Mouse (Mus musculus) adrenal gland, postnatal 25 days (tissue): ENCODE measurements around the gene Tpgs1. TPM values are rescaled to one million over a fixed set of nuclear protein-coding genes. Genes with fewer than 3 reads are reported as not detected.

Experiments
- DNase-seq: peaks from one replicate; pipeline ENCODE4 v3.0.0; 2021; ENCODE audit warnings: mixed read lengths
- total RNA-seq: library from RNA; stranded (reverse); gene quantifications from 2 replicates; pipeline ENCODE4 v1.2.3, GENCODE M21; 2021

Gene Tpgs1
- total RNA-seq, 1 experiment from 2014 or later, result 36.5 TPM

DNA sequence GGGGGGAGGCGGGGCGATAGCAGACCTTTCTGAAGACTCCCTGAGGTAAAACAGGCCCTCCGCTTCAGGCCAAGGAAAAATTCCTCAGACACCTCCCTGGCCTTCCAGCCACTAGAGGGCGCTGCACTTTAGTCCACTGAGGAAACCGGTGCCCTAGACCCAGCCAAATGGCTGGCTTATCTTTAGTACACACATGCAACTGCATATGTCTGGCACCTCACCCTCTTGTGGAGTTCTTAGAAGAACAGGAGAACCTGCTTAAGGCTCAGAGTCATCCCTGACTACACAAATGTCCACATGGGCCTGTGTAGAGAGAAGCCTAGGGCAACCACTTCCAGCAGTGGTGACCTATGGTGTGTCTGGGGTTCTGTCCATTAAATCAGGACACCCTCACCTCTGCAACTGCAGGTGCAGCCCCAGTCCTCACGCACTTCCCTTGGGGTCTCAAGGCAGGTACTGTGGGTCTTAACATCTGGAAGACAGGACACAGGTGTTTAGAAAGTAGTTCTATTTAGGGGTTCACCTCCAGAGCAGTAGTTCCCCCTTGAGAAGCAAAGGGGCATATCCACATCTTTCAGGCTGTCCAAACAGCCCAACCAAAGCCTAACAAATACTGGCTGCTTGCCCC is 43.4 kb downstream of the Tpgs1 start:
- peak; percentile 85 for DNase-seq

DNA sequence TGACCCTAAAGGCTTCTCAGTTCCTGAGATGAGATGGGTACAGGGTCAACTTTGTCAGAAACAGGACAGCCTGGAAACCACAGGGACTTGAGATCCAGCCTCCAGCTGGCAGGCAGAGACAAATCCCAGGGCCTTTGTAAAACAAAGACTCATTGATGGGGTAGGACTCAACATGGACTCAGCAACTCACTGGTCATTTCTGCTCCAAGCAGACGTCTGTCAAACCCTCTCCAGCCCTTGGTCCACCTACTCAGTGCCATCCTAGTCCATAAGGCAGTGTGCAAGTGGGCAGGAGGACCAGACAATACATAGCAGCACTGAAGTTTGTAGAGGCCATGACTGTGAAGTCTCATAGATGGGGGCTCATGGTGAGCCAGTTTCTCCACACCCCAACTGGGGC is 44.0 kb downstream of the Tpgs1 start:
- DNase-seq, result no peak

DNA sequence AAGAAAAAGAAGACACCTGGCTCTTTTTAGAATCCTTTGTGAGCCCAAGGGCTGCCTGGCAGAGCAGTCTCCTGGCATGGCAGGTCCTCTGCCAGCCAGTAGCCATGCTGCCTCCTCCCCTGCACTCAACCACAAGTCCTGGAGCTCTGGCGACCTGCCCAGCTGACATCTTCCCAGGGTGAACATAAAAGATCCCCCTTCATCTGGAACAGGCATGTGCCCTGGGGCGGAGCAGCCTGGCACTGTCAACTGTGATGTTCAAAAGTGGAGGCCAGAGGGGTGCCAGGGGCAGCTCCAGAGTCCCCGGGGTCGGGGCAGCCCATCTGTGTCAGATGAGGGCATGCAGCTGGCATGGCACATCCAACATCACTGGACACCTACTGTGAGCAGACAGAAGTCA is 45.8 kb downstream of the Tpgs1 start:
- DNase-seq, result no peak

DNA sequence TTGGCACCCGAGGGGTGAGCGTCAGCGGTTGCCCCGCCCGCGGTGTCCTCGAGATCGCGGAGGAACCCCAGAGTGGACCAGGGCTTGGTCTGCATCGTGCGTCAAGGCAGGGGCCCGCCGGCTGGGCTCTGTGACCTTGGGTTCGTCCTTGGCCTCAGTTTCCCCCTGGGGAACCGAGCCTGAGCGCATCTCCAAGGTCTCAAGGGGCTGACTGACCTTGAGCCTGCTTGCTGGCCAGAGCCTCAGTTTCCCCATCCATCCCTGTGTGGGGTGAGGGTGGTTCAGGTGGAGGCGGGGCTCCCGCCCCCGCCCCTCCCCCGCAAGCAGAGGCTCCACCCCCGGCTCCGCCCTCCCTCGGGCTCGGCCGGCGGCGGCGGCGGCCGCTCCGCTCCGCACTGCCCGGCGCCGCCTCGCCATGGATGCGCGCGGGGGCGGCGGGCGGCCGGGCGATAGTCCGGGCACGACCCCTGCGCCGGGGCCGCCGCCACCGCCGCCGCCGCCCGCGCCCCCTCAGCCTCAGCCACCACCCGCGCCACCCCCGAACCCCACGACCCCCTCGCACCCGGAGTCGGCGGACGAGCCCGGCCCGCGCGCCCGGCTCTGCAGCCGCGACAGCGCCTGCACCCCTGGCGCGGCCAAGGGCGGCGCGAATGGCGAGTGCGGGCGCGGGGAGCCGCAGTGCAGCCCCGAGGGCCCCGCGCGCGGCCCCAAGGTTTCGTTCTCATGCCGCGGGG is 47.3 kb downstream of the Tpgs1 start, which contains the start of gene Hcn2:
TSS of gene Hcn2 (plus strand) at position 381 of the 734 bp plus-strand sequence.
- DNase-seq, result peak; percentile 52

DNA sequence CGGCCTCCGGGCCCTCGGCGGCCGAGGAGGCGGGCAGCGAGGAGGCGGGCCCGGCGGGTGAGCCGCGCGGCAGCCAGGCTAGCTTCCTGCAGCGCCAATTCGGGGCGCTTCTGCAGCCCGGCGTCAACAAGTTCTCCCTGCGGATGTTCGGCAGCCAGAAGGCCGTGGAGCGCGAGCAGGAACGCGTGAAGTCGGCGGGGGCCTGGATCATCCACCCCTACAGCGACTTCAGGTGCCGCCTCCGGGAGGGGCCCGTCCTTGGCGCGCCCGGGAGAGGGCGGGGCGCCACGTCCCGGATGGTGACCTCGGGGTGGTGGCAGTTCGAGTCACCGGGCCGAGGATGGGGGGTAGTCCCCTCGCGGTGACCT is 47.8 kb downstream of the Tpgs1 start:
- peak; percentile 41 for DNase-seq

DNA sequence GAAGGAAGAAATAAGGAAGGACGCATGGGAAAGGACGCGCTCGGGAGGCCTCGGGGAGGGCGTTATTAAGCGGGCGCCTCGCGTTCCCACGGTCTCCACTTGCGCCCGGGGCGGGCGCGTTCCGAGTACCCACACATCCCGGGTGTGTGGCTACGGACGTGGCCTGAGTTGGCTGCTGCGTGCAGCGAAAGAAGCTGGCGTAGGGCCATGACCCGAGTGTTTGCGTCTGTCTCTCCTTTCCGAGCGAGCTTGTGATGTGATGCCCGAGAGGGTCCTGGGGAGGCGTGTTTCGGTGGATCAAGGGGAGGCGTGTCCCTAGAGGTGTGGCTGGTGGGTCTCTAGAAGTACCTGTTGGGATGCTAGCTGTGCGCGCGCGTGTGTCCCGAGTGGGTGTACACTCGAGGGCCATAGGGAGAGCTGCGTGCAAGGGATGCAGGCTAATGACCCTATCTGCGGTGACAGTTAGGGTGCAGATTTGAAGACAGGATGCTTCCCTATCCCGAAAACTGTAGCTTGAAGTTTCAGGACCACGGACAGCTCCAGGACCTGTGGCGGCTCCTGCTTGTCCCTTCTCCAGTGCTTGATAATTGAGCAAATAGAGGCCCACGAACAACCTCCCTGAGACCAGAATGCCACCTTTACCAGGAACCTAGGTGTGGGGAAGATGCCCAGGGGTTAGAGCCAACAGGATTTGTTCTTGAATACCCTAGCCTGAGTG is 48.6 kb downstream of the Tpgs1 start:
- peak; percentile 78 for DNase-seq

DNA sequence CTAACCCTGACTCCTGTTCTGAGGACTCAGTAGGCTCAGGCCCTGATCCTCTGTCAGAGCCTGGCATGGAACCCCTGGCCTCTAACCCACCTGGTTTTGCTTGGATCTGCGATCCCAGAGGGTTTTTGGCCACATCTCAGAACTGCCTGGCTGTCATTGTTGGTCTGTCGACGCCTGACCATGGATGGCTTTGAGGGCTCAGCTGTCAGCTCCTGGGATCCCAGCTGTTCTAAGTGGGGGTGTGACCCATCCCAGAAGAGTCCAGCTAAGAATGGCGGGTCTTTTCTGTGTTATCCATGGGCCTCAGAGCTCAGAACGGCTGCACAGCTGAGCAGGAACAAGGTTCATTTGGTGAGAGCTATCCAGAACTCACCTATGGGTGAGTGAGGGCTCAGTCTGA is 51.9 kb downstream of the Tpgs1 start:
- DNase-seq, result no peak

DNA sequence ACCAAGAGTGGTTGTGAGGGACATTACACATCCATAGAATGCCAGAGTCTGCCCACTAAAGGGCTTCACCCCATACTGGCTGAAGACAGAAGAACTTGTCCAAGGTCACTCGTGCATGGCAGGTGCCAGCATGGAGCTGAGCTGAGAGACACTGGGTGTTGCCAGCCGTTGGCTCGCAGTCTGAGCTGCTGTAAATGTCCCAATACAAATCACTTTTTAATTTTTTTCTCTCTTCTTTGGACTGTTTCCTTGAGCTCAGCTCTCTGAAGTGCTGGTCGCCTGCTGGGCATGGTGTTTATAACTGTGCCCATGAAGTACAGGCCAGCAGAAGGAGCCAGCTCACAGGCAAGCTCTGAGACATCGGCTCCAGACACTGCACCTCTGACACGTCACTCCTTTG is 53.9 kb downstream of the Tpgs1 start:
- no peak for DNase-seq

DNA sequence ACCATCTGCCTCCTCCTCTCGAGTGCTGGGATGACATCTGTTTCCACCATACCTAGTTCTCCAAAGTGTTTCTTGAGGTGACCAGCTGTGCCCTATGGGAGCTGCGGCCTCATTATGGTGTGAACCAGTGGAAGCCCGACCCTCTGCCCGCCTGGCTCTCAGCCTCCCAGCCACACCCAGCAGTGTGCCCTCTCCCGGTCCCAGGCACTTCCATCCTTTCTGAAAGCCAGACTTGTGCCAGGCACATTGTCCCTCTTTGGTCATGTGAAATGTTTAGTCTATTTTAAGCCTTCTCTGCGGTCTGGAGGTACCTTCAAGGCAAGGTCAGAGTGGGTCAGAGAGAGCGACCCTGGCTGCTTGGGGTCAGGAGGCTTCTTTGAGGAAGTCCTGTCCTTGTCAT is 54.5 kb downstream of the Tpgs1 start:
- no peak for DNase-seq

Other genes with a start within 250 kb of the Tpgs1 start
- gene Vmn2r83, start 200.6 kb upstream of the Tpgs1 start, total RNA-seq, result not detected in 2 replicates
- gene Plpp2, start 135.6 kb upstream of the Tpgs1 start, total RNA-seq, result 28.3 and 32.1 TPM in 2 replicates
- gene Mier2, start 114.2 kb upstream of the Tpgs1 start, total RNA-seq, result 33.6 and 46.1 TPM in 2 replicates
- gene Theg, start 82.0 kb upstream of the Tpgs1 start, total RNA-seq, result not detected in 2 replicates
- 0.09 TPM in 1 of 2 replicates, not detected in the other for gene C2cd4c, start 55.3 kb upstream of the Tpgs1 start, total RNA-seq
- 3.5 and 4.4 TPM in 2 replicates for gene Shc2, start 31.5 kb upstream of the Tpgs1 start, total RNA-seq
- gene Odf3l2, start 23.6 kb upstream of the Tpgs1 start, total RNA-seq, result not detected in 2 replicates
- not detected in 2 replicates for gene Madcam1, start 4.8 kb upstream of the Tpgs1 start, total RNA-seq
- gene Cdc34, start 12.8 kb downstream of the Tpgs1 start, total RNA-seq, result 78.6 and 89.8 TPM in 2 replicates
- 1.2 and 1.6 TPM in 2 replicates for gene Gzmm, start 19.7 kb downstream of the Tpgs1 start, total RNA-seq
- 522 and 531 TPM in 2 replicates for gene Bsg, start 35.1 kb downstream of the Tpgs1 start, total RNA-seq
- gene Hcn2, start 47.3 kb downstream of the Tpgs1 start, total RNA-seq, result 5.4 and 7.7 TPM in 2 replicates
- 70.4 and 74.1 TPM in 2 replicates for gene Polrmt, start 77.2 kb downstream of the Tpgs1 start, total RNA-seq
- gene Fgf22, start 85.7 kb downstream of the Tpgs1 start, total RNA-seq, result not detected in 2 replicates
- gene Rnf126, start 97.6 kb downstream of the Tpgs1 start, total RNA-seq, result 59.5 and 63.8 TPM in 2 replicates
- gene Fstl3, start 107.9 kb downstream of the Tpgs1 start, total RNA-seq, result 8.5 and 10.6 TPM in 2 replicates
- not detected in 2 replicates for gene Prss57, start 121.6 kb downstream of the Tpgs1 start, total RNA-seq
- 57.1 and 99.3 TPM in 2 replicates for gene Palm, start 124.2 kb downstream of the Tpgs1 start, total RNA-seq
- gene Misp, start 151.6 kb downstream of the Tpgs1 start, total RNA-seq, result 0.64 and 1.00 TPM in 2 replicates
- 224 and 249 TPM in 2 replicates for gene Ptbp1, start 185.1 kb downstream of the Tpgs1 start, total RNA-seq
- not detected in 2 replicates for gene Prtn3, start 205.1 kb downstream of the Tpgs1 start, total RNA-seq
- 0.49 and 1.2 TPM in 2 replicates for gene Plppr3, start 205.3 kb downstream of the Tpgs1 start, total RNA-seq
- gene Elane, start 216.9 kb downstream of the Tpgs1 start, total RNA-seq, result not detected in 2 replicates
- gene Cfd, start 221.5 kb downstream of the Tpgs1 start, total RNA-seq, result 420 and 469 TPM in 2 replicates
- 36.0 and 49.2 TPM in 2 replicates for gene Med16, start 239.6 kb downstream of the Tpgs1 start, total RNA-seq
- gene Gm26602, start 241.5 kb downstream of the Tpgs1 start, total RNA-seq, result not detected in 2 replicates
- gene Kiss1r, start 247.6 kb downstream of the Tpgs1 start, total RNA-seq, result 1.1 and 2.3 TPM in 2 replicates